Mouse (Mus musculus) intestine, postnatal 0 days (tissue): ENCODE measurements at regions not wholly inside any gene's neighbourhood (a gene's known extent, or its start where the extent isn't known, plus 50 kb on each side); places are given as distances from the start of the nearest gene placed in this dataset.

Experiments
- ATAC-seq: fragments of 200-750 bp; cut with Nextera tagmentation; 2 replicates; pipeline ENCODE4 v1.8.0; 2017; ENCODE audit warnings: mild to moderate bottlenecking, moderate TSS enrichment, moderate library complexity
- H3K27ac ChIP-seq: fragments of 300-500 bp; sonication (generic); 2 replicates; pipeline ENCODE4 v1.5.1; 2014; ENCODE audit warnings: mild to moderate bottlenecking, low read depth, low read length, moderate library complexity
- H3K27me3 ChIP-seq: fragments of 300-500 bp; sonication (generic); replicated peaks from 2 replicates; pipeline ENCODE4 v1.6.1; 2014; ENCODE audit warnings: low read length, mixed read lengths; ENCODE audit not compliant: control insufficient read depth, insufficient read depth
- H3K36me3 ChIP-seq: fragments of 300-500 bp; sonication (generic); 2 replicates; pipeline ENCODE4 v1.6.1; 2014; ENCODE audit warnings: mild to moderate bottlenecking, moderate library complexity; ENCODE audit not compliant: control insufficient read depth, insufficient read depth
- H3K4me1 ChIP-seq: fragments of 300-500 bp; sonication (generic); replicated peaks from 2 replicates; pipeline ENCODE4 v1.6.1; 2014; ENCODE audit warnings: antibody characterized with exemption, low read length, mixed read lengths; ENCODE audit not compliant: control insufficient read depth, insufficient read depth
- H3K4me2 ChIP-seq: fragments of 300-500 bp; sonication (generic); replicated peaks from 2 replicates; pipeline ENCODE4 v1.6.1; 2014; ENCODE audit warnings: low read depth, mild to moderate bottlenecking, moderate library complexity
- H3K4me3 ChIP-seq: fragments of 300-500 bp; sonication (generic); 2 replicates; pipeline ENCODE4 v1.5.1; 2014; ENCODE audit warnings: low read depth, low read length
- H3K9ac ChIP-seq: fragments of 300-500 bp; sonication (generic); 2 replicates; pipeline ENCODE4 v1.6.1; 2014; ENCODE audit warnings: mild to moderate bottlenecking, low read depth, low read length
- H3K9me3 ChIP-seq: fragments of 300-500 bp; sonication (generic); 2 replicates; pipeline ENCODE4 v1.6.1; 2016; ENCODE audit warnings: mixed run types; ENCODE audit not compliant: control insufficient read depth
- CTCF ChIP-seq: sonication (generic); IDR thresholded peaks from 2 replicates; pipeline ENCODE4 v1.5.1; 2016; ENCODE audit warnings: low read depth, mild to moderate bottlenecking, control low read depth, antibody characterized with exemption, moderate library complexity
- WGBS: fragments of 180-500 bp; shearing (Covaris S2); extraction: QIAGEN DNeasy Blood & Tissue Kit; methylation state at CpG from one replicate; pipeline ENCODE4 v1.1.7; 2014; 5-methylcytosine and 5-hydroxymethylcytosine counted together

GRCm38 (mm10) chr12:15967550-15968102 lies 150.9 kb upstream of the Trib2 start:
- Histone ChIP-seq H3K27me3 (no peaks in the 10 kb centered on the region), H3K4me1 (no peaks in the 10 kb centered on the region), H3K36me3 (no peaks in the 10 kb centered on the region), H3K9ac (no peak overlapping the region), H3K9me3 (no peaks in the 10 kb centered on the region), H3K4me3 (no peak overlapping the region), H3K27ac (no peak overlapping the region), H3K4me2 (no peak overlapping the region)
- no peak for TF ChIP-seq CTCF
- no peak for ATAC-seq
- 49% methylated on average over 5 of the region's 5 CpGs for WGBS

- H3K4me3 ChIP-seq, result no peak overlapping the region
- no peak for ATAC-seq
- WGBS, result 95% methylated on average over 1 of the region's 1 CpGs
- H3K4me1 ChIP-seq, result no peaks in the 10 kb centered on the region
- TF ChIP-seq CTCF, result no peak
- H3K9me3 ChIP-seq, result no peaks in the 10 kb centered on the region
- no peaks in the 10 kb centered on the region for H3K27me3 ChIP-seq
- H3K4me2 ChIP-seq, result no peak overlapping the region
- H3K36me3 ChIP-seq, result no peaks in the 10 kb centered on the region
- no peak overlapping the region for H3K27ac ChIP-seq
- no peak overlapping the region for H3K9ac ChIP-seq
Measured at GRCm38 (mm10) chr12:15966631-15967030, 149.9 kb upstream of the Trib2 start.

GRCm38 (mm10) chr12:15965921-15966320 lies 149.2 kb upstream of the Trib2 start:
- no peak for ATAC-seq
- Histone ChIP-seq H3K4me3 (no peak overlapping the region), H3K4me1 (no peaks in the 10 kb centered on the region), H3K9ac (no peak overlapping the region), H3K36me3 (no peaks in the 10 kb centered on the region), H3K27ac (no peak overlapping the region), H3K27me3 (no peaks in the 10 kb centered on the region), H3K9me3 (no peaks in the 10 kb centered on the region), H3K4me2 (no peak overlapping the region)
- WGBS, result 77% methylated on average over 4 of the region's 4 CpGs
- TF ChIP-seq CTCF, result no peak

GRCm38 (mm10) chr12:15964073-15964472 lies 147.4 kb upstream of the Trib2 start:
- Histone ChIP-seq H3K4me2 (no peak overlapping the region), H3K27me3 (no peaks in the 10 kb centered on the region), H3K9ac (no peak overlapping the region), H3K4me3 (no peak overlapping the region), H3K27ac (no peak overlapping the region), H3K4me1 (no peaks in the 10 kb centered on the region), H3K36me3 (no peaks in the 10 kb centered on the region), H3K9me3 (no peaks in the 10 kb centered on the region)
- no peak for ATAC-seq
- 77% methylated on average over 4 of the region's 4 CpGs for WGBS
- no peak for TF ChIP-seq CTCF

- H3K36me3 ChIP-seq, result no peaks in the 10 kb centered on the region
- no peak overlapping the region for H3K4me2 ChIP-seq
- H3K4me1 ChIP-seq, result no peaks in the 10 kb centered on the region
- no peak overlapping the region for H3K4me3 ChIP-seq
- no peak for ATAC-seq
- H3K9me3 ChIP-seq, result no peaks in the 10 kb centered on the region
- no peak overlapping the region for H3K27ac ChIP-seq
- H3K27me3 ChIP-seq, result no peaks in the 10 kb centered on the region
- TF ChIP-seq CTCF, result no peak
- WGBS, result 82% methylated on average over 2 of the region's 2 CpGs
- H3K9ac ChIP-seq, result no peak overlapping the region
Measured at GRCm38 (mm10) chr12:15961834-15962233, 145.1 kb upstream of the Trib2 start.

- no peaks in the 10 kb centered on the region for H3K27me3 ChIP-seq
- no peak overlapping the region for H3K4me3 ChIP-seq
- ATAC-seq, result no peak
- H3K9me3 ChIP-seq, result no peaks in the 10 kb centered on the region
- no peak overlapping the region for H3K9ac ChIP-seq
- H3K36me3 ChIP-seq, result no peaks in the 10 kb centered on the region
- no peak for TF ChIP-seq CTCF
- 61% methylated on average over 8 of the region's 8 CpGs for WGBS
- no peaks in the 10 kb centered on the region for H3K4me1 ChIP-seq
- H3K4me2 ChIP-seq, result no peak overlapping the region
- H3K27ac ChIP-seq, result no peak overlapping the region
Measured at GRCm38 (mm10) chr12:15937443-15938237, 120.9 kb upstream of the Trib2 start.
